Mouse (Mus musculus): ENCODE measurements around the gene Nek2. TPM values are rescaled to one million over a fixed set of nuclear protein-coding genes. Genes with fewer than 3 reads are reported as not detected.
A peak's percentile ranks its signal among the peaks of the same experiment; 100 is the strongest.

The Nek2 gene
- total RNA-seq, 2 experiments from 2014 or later = 19.0 to 20.4 TPM

- DNase-seq (ENCODE audit: low spot score in 2 of 2) = peak; percentile 16 to 49
These were observed 34.1 kb downstream of the Nek2 start for GRCm38 (mm10) chr1:191855136-191855878.

GRCm38 (mm10) chr1:191856886-191857651 lies 35.8 kb downstream of the Nek2 start:
- DNase-seq (ENCODE audit: low spot score in 2 of 2) = no peak

GRCm38 (mm10) chr1:191858136-191858535 lies 36.9 kb downstream of the Nek2 start:
- DNase-seq (ENCODE audit: low spot score in 2 of 2) = no peak

- no peak for DNase-seq (ENCODE audit: low spot score in 2 of 2)
These were observed 38.6 kb downstream of the Nek2 start for GRCm38 (mm10) chr1:191859847-191860246.

GRCm38 (mm10) chr1:191861247-191861646 lies 40.0 kb downstream of the Nek2 start:
- no peak for DNase-seq (ENCODE audit: low spot score in 2 of 2)

- DNase-seq (ENCODE audit: low spot score in 2 of 2) = no peak
These were observed 42.7 kb downstream of the Nek2 start for GRCm38 (mm10) chr1:191863833-191864550.

- no peak for DNase-seq (ENCODE audit: low spot score in 2 of 2)
These were observed 43.3 kb downstream of the Nek2 start for GRCm38 (mm10) chr1:191864551-191865027.

- DNase-seq (ENCODE audit: low spot score in 2 of 2) = no peak
These were observed 50.9 kb downstream of the Nek2 start for GRCm38 (mm10) chr1:191872076-191872710.

GRCm38 (mm10) chr1:191875006-191875405 lies 53.8 kb downstream of the Nek2 start:
- no peak for DNase-seq (ENCODE audit: low spot score in 2 of 2)

GRCm38 (mm10) chr1:191875683-191876305 lies 54.5 kb downstream of the Nek2 start:
- no peak for DNase-seq (ENCODE audit: low spot score in 2 of 2)

- no peak for DNase-seq (ENCODE audit: low spot score in 2 of 2)
These were observed 56.4 kb downstream of the Nek2 start for GRCm38 (mm10) chr1:191877681-191878080.

GRCm38 (mm10) chr1:191878518-191878921 lies 57.3 kb downstream of the Nek2 start:
- DNase-seq (ENCODE audit: low spot score in 2 of 2) = no peak

- DNase-seq (ENCODE audit: low spot score in 2 of 2) = no peak
These were observed 59.0 kb downstream of the Nek2 start for GRCm38 (mm10) chr1:191880247-191880646.

GRCm38 (mm10) chr1:191880921-191881609 lies 59.8 kb downstream of the Nek2 start:
- no peak for DNase-seq (ENCODE audit: low spot score in 2 of 2)

GRCm38 (mm10) chr1:191881663-191882062 lies 60.4 kb downstream of the Nek2 start:
- DNase-seq (ENCODE audit: low spot score in 2 of 2) = no peak

Other genes starting within 250 kb of the Nek2 start
- 10 to 100 TPM; 19.8 to 21.7 TPM for gene Dtl, start 245.9 kb upstream of the Nek2 start, total RNA-seq (2021)
- gene Ints7, start 245.8 kb upstream of the Nek2 start, total RNA-seq (2021) = 10 to 100 TPM; 53.2 to 55.8 TPM
- gene Lpgat1, start 103.6 kb upstream of the Nek2 start, total RNA-seq (2021) = 10 to 100 TPM; 56.0 to 70.3 TPM
- gene Slc30a1, start 85.3 kb downstream of the Nek2 start, total RNA-seq (2021) = 10 to 100 TPM; 21.9 to 24.3 TPM
- gene Rd3, start 155.9 kb downstream of the Nek2 start, total RNA-seq (2021) = under 1 TPM; 0.45 to 0.56 TPM

Measured in adrenal gland, postnatal 4 days (tissue).